Mouse (Mus musculus): ENCODE results near the gene Galnt4. TPM values are rescaled to one million over a fixed set of nuclear protein-coding genes. Genes with fewer than 3 reads are reported as not detected.

The Galnt4 gene
- polyA plus RNA-seq, 1 experiment = 4.2 TPM

- H3K27ac ChIP-seq (ENCODE audit: control insufficient read depth, insufficient read depth, low read length) = peak overlapping the region; percentile 98
- peaks cover 64% of the 10 kb centered on the region for H3K4me1 ChIP-seq (replicated peaks; ENCODE audit: control insufficient read depth, insufficient read depth, low read length)
- H3K27me3 ChIP-seq (ENCODE audit: control insufficient read depth, insufficient read depth, low read length) = no peaks in the 10 kb centered on the region
- H3K4me3 ChIP-seq (ENCODE audit: control insufficient read depth, insufficient read depth, low read length) = peak overlapping the region; percentile 50
- DNase-seq = no peak
- no peaks in the 10 kb centered on the region for H3K36me3 ChIP-seq (ENCODE audit: control insufficient read depth, insufficient read depth, low read length)
- WGBS = 22% methylated on average over 6 of the region's 6 CpGs
- TF ChIP-seq CTCF (IDR thresholded peaks at IDR 0.05; ENCODE audit: borderline replicate concordance, control insufficient read depth, extremely low read depth, insufficient read depth, low read length, poor library complexity) = no peak
- TF ChIP-seq POLR2A (IDR thresholded peaks at IDR 0.05; ENCODE audit: control insufficient read depth, extremely low read depth, insufficient read depth, low read length, poor library complexity) = no peak
Observed at GRCm38 (mm10) chr10:99130611-99131010, 22.7 kb downstream of the Galnt4 start.

GRCm38 (mm10) chr10:99131298-99131697, 23.3 kb downstream of the Galnt4 start:
- whole genome bisulfite sequencing = 49% methylated on average over 5 of the region's 5 CpGs
- no peak for DNase-seq
- peak overlapping the region; percentile 98 for H3K27ac ChIP-seq (ENCODE audit: control insufficient read depth, insufficient read depth, low read length)
- peak overlapping the region; percentile 50 for H3K4me3 ChIP-seq (ENCODE audit: control insufficient read depth, insufficient read depth, low read length)
- no peaks in the 10 kb centered on the region for H3K36me3 ChIP-seq (ENCODE audit: control insufficient read depth, insufficient read depth, low read length)
- H3K4me1 ChIP-seq (replicated peaks; ENCODE audit: control insufficient read depth, insufficient read depth, low read length) = peaks cover 62% of the 10 kb centered on the region
- TF ChIP-seq CTCF (IDR thresholded peaks at IDR 0.05; ENCODE audit: borderline replicate concordance, control insufficient read depth, extremely low read depth, insufficient read depth, low read length, poor library complexity) = no peak
- TF ChIP-seq POLR2A (IDR thresholded peaks at IDR 0.05; ENCODE audit: control insufficient read depth, extremely low read depth, insufficient read depth, low read length, poor library complexity) = no peak
- no peaks in the 10 kb centered on the region for H3K27me3 ChIP-seq (ENCODE audit: control insufficient read depth, insufficient read depth, low read length)

- TF ChIP-seq POLR2A (IDR thresholded peaks at IDR 0.05; ENCODE audit: control insufficient read depth, extremely low read depth, insufficient read depth, low read length, poor library complexity) (peak; percentile 70), CTCF (IDR thresholded peaks at IDR 0.05; ENCODE audit: borderline replicate concordance, control insufficient read depth, extremely low read depth, insufficient read depth, low read length, poor library complexity) (no peak)
- Histone ChIP-seq H3K36me3 (ENCODE audit: control insufficient read depth, insufficient read depth, low read length) (no peaks in the 10 kb centered on the region), H3K4me1 (replicated peaks; ENCODE audit: control insufficient read depth, insufficient read depth, low read length) (peaks cover 55% of the 10 kb centered on the region), H3K27me3 (ENCODE audit: control insufficient read depth, insufficient read depth, low read length) (no peaks in the 10 kb centered on the region), H3K27ac (ENCODE audit: control insufficient read depth, insufficient read depth, low read length) (peak overlapping the region; percentile 98), H3K4me3 (ENCODE audit: control insufficient read depth, insufficient read depth, low read length) (peak overlapping the region; percentile 50)
- WGBS = 6% methylated on average over 6 of the region's 6 CpGs
- peak; percentile 84 for DNase-seq
Observed at GRCm38 (mm10) chr10:99132189-99132588, 24.2 kb downstream of the Galnt4 start.

GRCm38 (mm10) chr10:99132595-99133272, 24.8 kb downstream of the Galnt4 start:
- TF ChIP-seq CTCF (IDR thresholded peaks at IDR 0.05; ENCODE audit: borderline replicate concordance, control insufficient read depth, extremely low read depth, insufficient read depth, low read length, poor library complexity) = no peak
- TF ChIP-seq POLR2A (IDR thresholded peaks at IDR 0.05; ENCODE audit: control insufficient read depth, extremely low read depth, insufficient read depth, low read length, poor library complexity) = no peak; the same call in 1 of the 2 replicates
- H3K4me1 ChIP-seq (replicated peaks; ENCODE audit: control insufficient read depth, insufficient read depth, low read length) = peaks cover 52% of the 10 kb centered on the region
- H3K27me3 ChIP-seq (ENCODE audit: control insufficient read depth, insufficient read depth, low read length) = no peaks in the 10 kb centered on the region
- 80% methylated on average over 11 of the region's 11 CpGs for WGBS
- no peak for DNase-seq
- no peak overlapping the region for H3K4me3 ChIP-seq (ENCODE audit: control insufficient read depth, insufficient read depth, low read length)
- peak overlapping the region; percentile 94 for H3K27ac ChIP-seq (ENCODE audit: control insufficient read depth, insufficient read depth, low read length)
- no peaks in the 10 kb centered on the region for H3K36me3 ChIP-seq (ENCODE audit: control insufficient read depth, insufficient read depth, low read length)

- no peaks in the 10 kb centered on the region for H3K27me3 ChIP-seq (ENCODE audit: control insufficient read depth, insufficient read depth, low read length)
- no peaks in the 10 kb centered on the region for H3K36me3 ChIP-seq (ENCODE audit: control insufficient read depth, insufficient read depth, low read length)
- peak overlapping the region; percentile 6; the same call in 1 of the 2 replicates for H3K27ac ChIP-seq (ENCODE audit: control insufficient read depth, insufficient read depth, low read length)
- DNase-seq = no peak
- TF ChIP-seq POLR2A (IDR thresholded peaks at IDR 0.05; ENCODE audit: control insufficient read depth, extremely low read depth, insufficient read depth, low read length, poor library complexity) (no peak), CTCF (IDR thresholded peaks at IDR 0.05; ENCODE audit: borderline replicate concordance, control insufficient read depth, extremely low read depth, insufficient read depth, low read length, poor library complexity) (no peak)
- H3K4me3 ChIP-seq (ENCODE audit: control insufficient read depth, insufficient read depth, low read length) = no peak overlapping the region
- H3K4me1 ChIP-seq (replicated peaks; ENCODE audit: control insufficient read depth, insufficient read depth, low read length) = peaks cover 45% of the 10 kb centered on the region
- 98% methylated on average over 16 of the region's 16 CpGs for WGBS
Observed at GRCm38 (mm10) chr10:99133321-99133875, 25.4 kb downstream of the Galnt4 start.

GRCm38 (mm10) chr10:99136337-99136736, 28.4 kb downstream of the Galnt4 start:
- H3K27me3 ChIP-seq (ENCODE audit: control insufficient read depth, insufficient read depth, low read length) = no peaks in the 10 kb centered on the region
- no peaks in the 10 kb centered on the region for H3K36me3 ChIP-seq (ENCODE audit: control insufficient read depth, insufficient read depth, low read length)
- DNase-seq = no peak
- TF ChIP-seq POLR2A (IDR thresholded peaks at IDR 0.05; ENCODE audit: control insufficient read depth, extremely low read depth, insufficient read depth, low read length, poor library complexity) (no peak), CTCF (IDR thresholded peaks at IDR 0.05; ENCODE audit: borderline replicate concordance, control insufficient read depth, extremely low read depth, insufficient read depth, low read length, poor library complexity) (no peak)
- no peak overlapping the region for H3K27ac ChIP-seq (ENCODE audit: control insufficient read depth, insufficient read depth, low read length)
- H3K4me1 ChIP-seq (replicated peaks; ENCODE audit: control insufficient read depth, insufficient read depth, low read length) = peaks cover 21% of the 10 kb centered on the region
- H3K4me3 ChIP-seq (ENCODE audit: control insufficient read depth, insufficient read depth, low read length) = no peak overlapping the region
- WGBS = 86% methylated on average over 5 of the region's 5 CpGs

Measured in thymus, adult 2 months (tissue).